In the genomic region with DNA sequence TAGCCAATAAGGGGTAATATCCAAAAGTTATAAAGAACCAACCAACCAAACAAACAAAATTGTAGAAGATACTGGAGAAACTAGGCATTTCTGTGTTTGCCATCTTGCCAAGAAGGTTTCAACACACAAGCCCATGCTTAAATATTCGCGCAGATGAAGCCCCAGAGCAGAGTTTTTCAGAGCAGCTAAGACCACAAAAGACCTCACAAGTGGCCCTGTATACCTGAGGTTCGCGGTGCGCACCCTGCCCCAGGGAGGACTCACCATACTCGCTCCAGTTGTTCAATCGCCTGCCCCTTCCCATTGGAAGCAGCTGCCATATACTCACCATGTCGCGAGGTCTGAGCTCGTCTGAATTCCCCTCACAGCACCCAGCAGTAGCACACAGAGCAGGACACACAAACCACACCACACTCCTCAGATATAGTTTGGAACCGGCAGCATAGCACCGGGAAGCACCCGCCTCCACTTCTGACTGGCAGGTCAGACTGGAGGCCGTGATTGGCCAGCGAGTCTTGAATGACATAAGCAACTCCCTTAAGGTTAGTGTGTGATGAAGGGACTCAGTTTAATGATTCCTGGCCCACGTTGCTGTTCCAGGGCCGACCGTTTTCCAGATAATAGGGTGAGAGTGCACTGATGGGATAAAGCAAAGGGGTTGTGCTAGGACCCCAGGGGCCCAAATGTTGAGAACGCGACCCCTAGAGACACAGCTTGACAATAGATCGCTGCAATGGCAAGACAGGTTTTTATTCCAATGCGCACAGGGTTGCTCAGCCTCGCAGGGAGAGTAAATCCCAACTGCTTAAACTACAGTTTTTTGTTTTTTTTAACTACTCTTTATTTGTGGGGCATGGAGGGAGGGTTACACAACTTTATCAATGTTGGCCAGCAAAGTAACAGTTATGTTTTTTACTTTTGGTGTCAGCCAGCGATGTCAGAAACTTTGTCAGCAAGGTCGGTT, we compare ENCODE assay signal across 8 mouse cellular contexts. TPM values are rescaled to one million over a fixed set of nuclear protein-coding genes. Genes with fewer than 3 reads are reported as not detected.
A peak's percentile ranks its signal among the peaks of the same experiment; 100 is the strongest.
DNase-seq lines count a peak whose midpoint lies in the region; ATAC-seq and TF ChIP-seq lines count a peak whose summit lies in the region.
"Not testable (repeated sequence)": the region's sequence is repeated elsewhere in the genome, so short reads cannot be mapped to it uniquely, and the experiment has no call there.

A gene (minus strand): TSS at position 437 of the 964 bp plus-strand sequence.

- TF ChIP-seq POLR2A in ES-Bruce4 (IDR thresholded peaks at IDR 0.05; ENCODE audit: insufficient read depth, low read length) = peak; percentile 9

- peak; percentile 28 for DNase-seq in cerebellum, adult 11-12 months
- peak; percentile 67 to 68 for DNase-seq in heart, postnatal 14 days
- DNase-seq in kidney, postnatal 4 days = peak; percentile 79 to 87
- peak; percentile 47 to 59 (median 50) for DNase-seq in liver, embryonic 14.5 days (ENCODE audit: low read depth in 3 of 3, low spot score in 3 of 3)
- DNase-seq in stomach, postnatal 0 days (ENCODE audit: low spot score) = peak; percentile 81

- ATAC-seq in forebrain, embryonic 15.5 days (replicated peaks) = peak; percentile 99
- ATAC-seq in liver, embryonic 14.5 days (ENCODE audit: insufficient read depth) = peak; percentile 98
- peak; percentile 98 for ATAC-seq in neural tube, embryonic 12.5 days (ENCODE audit: low FRiP score, low read depth)
- peak; percentile 95 for ATAC-seq in stomach, postnatal 0 days (ENCODE audit: low FRiP score, low TSS enrichment)

- not testable (repeated sequence) for H3K9me3 ChIP-seq in ES-Bruce4 (replicated peaks; ENCODE audit: control insufficient read depth, insufficient read depth, low read length, poor library complexity, severe bottlenecking); forebrain, embryonic 15.5 days; liver, embryonic 14.5 days (ENCODE audit: control insufficient read depth, low read length); neural tube, embryonic 12.5 days; stomach, postnatal 0 days (ENCODE audit: control insufficient read depth, low read length)

- H3K27me3 ChIP-seq in ES-Bruce4 (ENCODE audit: control insufficient read depth, insufficient read depth, low read length, poor library complexity, severe bottlenecking); forebrain, embryonic 15.5 days; liver, embryonic 14.5 days (ENCODE audit: control insufficient read depth, insufficient read depth, low read length); neural tube, embryonic 12.5 days (replicated peaks); stomach, postnatal 0 days (ENCODE audit: control insufficient read depth, insufficient read depth, low read length): not testable (repeated sequence)

- peak within 1 kb of the TSS; percentile 42 for H3K4me2 ChIP-seq in forebrain, embryonic 15.5 days (replicated peaks)
- peak within 1 kb of the TSS; percentile 61 for H3K4me2 ChIP-seq in liver, embryonic 14.5 days (ENCODE audit: low read depth)
- H3K4me2 ChIP-seq in neural tube, embryonic 12.5 days (replicated peaks) = peak within 1 kb of the TSS; percentile 53
- H3K4me2 ChIP-seq in stomach, postnatal 0 days (replicated peaks; ENCODE audit: low read depth) = peak within 1 kb of the TSS; percentile 55

- not testable (repeated sequence) for H3K4me1 ChIP-seq in ES-Bruce4 (ENCODE audit: control insufficient read depth, insufficient read depth, low read length); forebrain, embryonic 15.5 days; liver, embryonic 14.5 days (replicated peaks; ENCODE audit: control insufficient read depth in 2 of 2, insufficient read depth in 2 of 2, low read length in 1 of 2); neural tube, embryonic 12.5 days; stomach, postnatal 0 days (replicated peaks; ENCODE audit: control insufficient read depth, insufficient read depth)

- H3K4me3 ChIP-seq in ES-Bruce4 (ENCODE audit: low read depth, low read length) = peak within 1 kb of the TSS; percentile 94
- peak within 1 kb of the TSS; percentile 43 for H3K4me3 ChIP-seq in forebrain, embryonic 15.5 days
- peak within 1 kb of the TSS; percentile 56 to 86 for H3K4me3 ChIP-seq in liver, embryonic 14.5 days (ENCODE audit: insufficient read depth in 1 of 2, low read depth in 2 of 2, low read length in 2 of 2)
- peak within 1 kb of the TSS; percentile 36 for H3K4me3 ChIP-seq in neural tube, embryonic 12.5 days
- peak within 1 kb of the TSS; percentile 46 for H3K4me3 ChIP-seq in stomach, postnatal 0 days (ENCODE audit: low read depth, low read length)

- WGBS in forebrain, embryonic 15.5 days = 2% methylated on average over 25 of the region's 25 CpGs
- 2% methylated on average over 25 of the region's 25 CpGs for WGBS in liver, embryonic 14.5 days (ENCODE audit: insufficient replicate concordance)
- WGBS in neural tube, embryonic 12.5 days = 2% methylated on average over 25 of the region's 25 CpGs
- WGBS in stomach, postnatal 0 days = 2% methylated on average over 25 of the region's 25 CpGs

- H3K27ac ChIP-seq in ES-Bruce4 (ENCODE audit: insufficient read depth, low read length) = peak within 1 kb of the TSS; percentile 21
- H3K27ac ChIP-seq in forebrain, embryonic 15.5 days (replicated peaks); liver, embryonic 14.5 days; neural tube, embryonic 12.5 days; stomach, postnatal 0 days (replicated peaks): not testable (repeated sequence)

- peak within 1 kb of the TSS; percentile 67 for H3K9ac ChIP-seq in ES-Bruce4 (ENCODE audit: low read depth, poor library complexity, severe bottlenecking)
- peak within 1 kb of the TSS; percentile 40 for H3K9ac ChIP-seq in forebrain, embryonic 15.5 days (replicated peaks)
- peak within 1 kb of the TSS; percentile 45 for H3K9ac ChIP-seq in liver, embryonic 14.5 days (replicated peaks)
- H3K9ac ChIP-seq in neural tube, embryonic 12.5 days = 0 out of 2 replicates have a peak within 1 kb of the TSS, but pooled peaks have one; percentile 38
- peak within 1 kb of the TSS; percentile 41 for H3K9ac ChIP-seq in stomach, postnatal 0 days (ENCODE audit: low read length)

- TF ChIP-seq CTCF in ES-Bruce4 (IDR thresholded peaks at IDR 0.05; ENCODE audit: low read depth, low read length); liver, embryonic 14.5 days (IDR thresholded peaks at IDR 0.05; ENCODE audit: low read depth): not testable (repeated sequence)
- 0 out of 2 replicates have a peak, but pooled peaks have one; percentile 7 for TF ChIP-seq CTCF in stomach, postnatal 0 days (IDR thresholded peaks at IDR 0.05; ENCODE audit: low read depth)

- intact Hi-C loops in heart, postnatal 14 days (cut with DNase I) = not testable (repeated sequence)

- not testable (repeated sequence) for H3K36me3 ChIP-seq in ES-Bruce4 (ENCODE audit: control insufficient read depth, insufficient read depth, low read length, poor library complexity, severe bottlenecking); forebrain, embryonic 15.5 days; liver, embryonic 14.5 days (replicated peaks; ENCODE audit: control insufficient read depth, insufficient read depth, low read depth); neural tube, embryonic 12.5 days; stomach, postnatal 0 days (ENCODE audit: control insufficient read depth, insufficient read depth, low read length)

- TF ChIP-seq EP300 in ES-Bruce4 (IDR thresholded peaks at IDR 0.05; ENCODE audit: insufficient read depth, low read depth, low read length); liver, embryonic 14.5 days (IDR thresholded peaks at IDR 0.05; ENCODE audit: low read depth); stomach, postnatal 0 days (optimal IDR thresholded peaks at IDR 0.05): not testable (repeated sequence)

RNA-seq across cellular contexts. Expression of the gene that starts here (rescaled TPM):
- 11.7 and 14.6 TPM in 2 replicates for polyA plus RNA-seq in ES-Bruce4 (2011; ENCODE audit: insufficient read depth, insufficient read length, low read depth, missing spikeins)
- 2.5 and 3.2 TPM in 2 replicates for polyA plus RNA-seq in forebrain, embryonic 15.5 days (2015; fragmentation: Nextera tagmentation; extraction: Ambion mirVana)
- 1 to 10 TPM; 2.4 to 2.5 TPM for total RNA-seq in heart, postnatal 14 days (2021)
- 0.45 and 0.92 TPM in 2 replicates for polyA plus RNA-seq in liver, embryonic 14.5 days (2012; rRNA removed)
- polyA plus RNA-seq in liver, embryonic 14.5 days (2014; fragmentation: Nextera tagmentation; extraction: Ambion mirVana) = 0.24 and 0.61 TPM in 2 replicates
- polyA plus RNA-seq in neural tube, embryonic 12.5 days (2016; fragmentation: Nextera tagmentation; extraction: Ambion mirVana) = 2.9 and 3.0 TPM in 2 replicates
- 0.84 and 0.91 TPM in 2 replicates for polyA plus RNA-seq in stomach, postnatal 0 days (2015; fragmentation: Nextera tagmentation; extraction: Ambion mirVana)

Comparison
In these comparisons a context has a peak if more than half of its experiments do, and no peak if none do; other contexts are left out.
1. Peak in DNase-seq, ATAC-seq, H3K4me3 ChIP-seq, H3K9ac ChIP-seq and H3K4me2 ChIP-seq in liver, embryonic 14.5 days; RNA of the gene not detected or under 1 TPM.
2. Peak in DNase-seq, ATAC-seq, H3K4me3 ChIP-seq, H3K9ac ChIP-seq and H3K4me2 ChIP-seq in stomach, postnatal 0 days; RNA of the gene not detected or under 1 TPM.
3. H3K4me3 ChIP-seq: peak in every context shown above with its lines; median percentile 94 in ES-Bruce4; 71 in liver, embryonic 14.5 days; 46 in stomach, postnatal 0 days; 43 in forebrain, embryonic 15.5 days; 36 in neural tube, embryonic 12.5 days.
4. DNase-seq: peak in every context shown above with its lines; median percentile 83 in kidney, postnatal 4 days; 81 in stomach, postnatal 0 days; 68 in heart, postnatal 14 days; 50 in liver, embryonic 14.5 days; 28 in cerebellum, adult 11-12 months.